Mouse (Mus musculus) adrenal gland, adult 8-10 months (tissue): ENCODE measurements around the gene Selenos. TPM values are rescaled to one million over a fixed set of nuclear protein-coding genes. Genes with fewer than 3 reads are reported as not detected.

Experiments
- DNase-seq: peaks from one replicate; pipeline ENCODE4 v3.0.0; 2022
- total RNA-seq, 4 experiments: library from RNA; stranded (reverse); gene quantifications; 2 replicates each; pipeline ENCODE4 v1.2.4; 2022

Selenos gene
- total RNA-seq, 4 experiments from 2014 or later, result 94.9 to 132 (median 113) TPM

GRCm38 (mm10) chr7:66087652-66088051 lies 8.2 kb downstream of the Selenos start:
- DNase-seq, result no peak

- no peak for DNase-seq
These were observed 8.6 kb downstream of the Selenos start for GRCm38 (mm10) chr7:66088077-66088476.

GRCm38 (mm10) chr7:66090676-66091190 lies 11.3 kb downstream of the Selenos start:
- no peak for DNase-seq

GRCm38 (mm10) chr7:66091553-66091952 lies 12.1 kb downstream of the Selenos start:
- no peak for DNase-seq

- DNase-seq, result no peak
These were observed 13.2 kb downstream of the Selenos start for GRCm38 (mm10) chr7:66092656-66093055.

- DNase-seq, result no peak
These were observed 14.7 kb downstream of the Selenos start for GRCm38 (mm10) chr7:66094141-66094540.

- no peak for DNase-seq
These were observed 19.4 kb downstream of the Selenos start for GRCm38 (mm10) chr7:66098803-66099202.

- no peak for DNase-seq
These were observed 22.4 kb downstream of the Selenos start for GRCm38 (mm10) chr7:66101866-66102265.

GRCm38 (mm10) chr7:66104531-66104930 lies 25.1 kb downstream of the Selenos start:
- no peak for DNase-seq

- DNase-seq, result no peak
These were observed 26.3 kb downstream of the Selenos start for GRCm38 (mm10) chr7:66105771-66106170.

- DNase-seq, result no peak
These were observed 27.2 kb downstream of the Selenos start for GRCm38 (mm10) chr7:66106581-66107056.

- DNase-seq, result no peak
These were observed 27.8 kb downstream of the Selenos start for GRCm38 (mm10) chr7:66107206-66107605.

GRCm38 (mm10) chr7:66107930-66108329 lies 28.5 kb downstream of the Selenos start:
- DNase-seq, result no peak

- peak; percentile 83 for DNase-seq
These were observed 29.8 kb downstream of the Selenos start, which contains the start of gene Chsy1 for GRCm38 (mm10) chr7:66108961-66109854. Gene Chsy1 (plus strand): TSS chr7:66109515.

- DNase-seq, result peak; percentile 20
These were observed 30.6 kb downstream of the Selenos start for GRCm38 (mm10) chr7:66109855-66110635.

GRCm38 (mm10) chr7:66110636-66111112 lies 31.2 kb downstream of the Selenos start:
- DNase-seq, result no peak

GRCm38 (mm10) chr7:66111211-66111610 lies 31.8 kb downstream of the Selenos start:
- no peak for DNase-seq

GRCm38 (mm10) chr7:66113561-66113960 lies 34.1 kb downstream of the Selenos start:
- no peak for DNase-seq

- DNase-seq, result no peak
These were observed 36.4 kb downstream of the Selenos start for GRCm38 (mm10) chr7:66115821-66116343.

- DNase-seq, result no peak
These were observed 37.5 kb downstream of the Selenos start for GRCm38 (mm10) chr7:66116906-66117482.

GRCm38 (mm10) chr7:66118046-66118445 lies 38.6 kb downstream of the Selenos start:
- no peak for DNase-seq

GRCm38 (mm10) chr7:66118796-66119195 lies 39.3 kb downstream of the Selenos start:
- DNase-seq, result no peak
